Mouse (Mus musculus) MEL (cell line): ENCODE results near the gene Cebpg. TPM values are rescaled to one million over a fixed set of nuclear protein-coding genes. Genes with fewer than 3 reads are reported as not detected.

Source experiments
- DNase-seq: peaks from one replicate; pipeline ENCODE4 v3.0.0; 2011; ENCODE audit warnings: low read depth, low spot score
- H3K27ac ChIP-seq: 2 replicates; pipeline ENCODE4 v1.5.1; 2012; ENCODE audit warnings: low read depth, mild to moderate bottlenecking, control low read depth, low read length, moderate library complexity; ENCODE audit not compliant: control insufficient read depth
- H3K27me3 ChIP-seq, 2 experiments: fragments of 150-350 bp in 1 of 2; sonication (generic) in 1 of 2; 2 replicates each; pipeline ENCODE4 v1.6.1; 2012; ENCODE audit warnings: low read length in 2 of 2, mild to moderate bottlenecking in 2 of 2, improper control_type of control experiment in 1 of 2, moderate library complexity in 1 of 2; ENCODE audit not compliant: insufficient read depth in 2 of 2, control insufficient read depth in 1 of 2
- H3K36me3 ChIP-seq, 2 experiments: 2 replicates each; pipeline ENCODE4 v1.6.1; 2012 to 2014; ENCODE audit warnings: low read length in 2 of 2, improper control_type of control experiment in 1 of 2, inconsistent platforms in 1 of 2, mild to moderate bottlenecking in 1 of 2; ENCODE audit not compliant: insufficient read depth in 2 of 2, control insufficient read depth in 1 of 2
- H3K4me1 ChIP-seq, 2 experiments: fragments of 150-350 bp in 1 of 2; sonication (generic) in 1 of 2; 2 replicates each; pipeline ENCODE4 v1.6.1; 2012; ENCODE audit warnings: low read length in 2 of 2, improper control_type of control experiment in 1 of 2, mild to moderate bottlenecking in 1 of 2; ENCODE audit not compliant: insufficient read depth in 2 of 2, control insufficient read depth in 1 of 2
- H3K4me3 ChIP-seq, 2 experiments: fragments of 150-350 bp in 1 of 2; sonication (generic) in 1 of 2; 2 replicates each; pipeline ENCODE4 v1.5.1; 2012; ENCODE audit warnings: low read depth in 2 of 2, low read length in 2 of 2, mild to moderate bottlenecking in 2 of 2, moderate library complexity in 2 of 2, control low read depth in 1 of 2, improper control_type of control experiment in 1 of 2; ENCODE audit not compliant: control insufficient read depth in 1 of 2, insufficient read depth in 1 of 2
- H3K79me2 ChIP-seq: 2 replicates; pipeline ENCODE4 v1.6.1; 2012; ENCODE audit warnings: mild to moderate bottlenecking, low read length, moderate library complexity; ENCODE audit not compliant: control insufficient read depth, poor library complexity, insufficient read depth
- H3K9ac ChIP-seq: 2 replicates; pipeline ENCODE4 v1.6.1; 2012; ENCODE audit warnings: low read depth, mild to moderate bottlenecking, control low read depth, low read length, moderate library complexity; ENCODE audit not compliant: control insufficient read depth, poor library complexity, severe bottlenecking
- H3K9me3 ChIP-seq: fragments of 150-350 bp; sonication (generic); replicated peaks from 2 replicates; pipeline ENCODE4 v1.6.1; 2012; ENCODE audit warnings: mild to moderate bottlenecking, low read length, improper control_type of control experiment, moderate library complexity; ENCODE audit not compliant: insufficient read depth
- CHD2 ChIP-seq: IDR thresholded peaks from 2 replicates; pipeline ENCODE4 v1.6.1; 2011; ENCODE audit warnings: low read length, improper control_type of control experiment
- GABPA ChIP-seq: IDR thresholded peaks from 2 replicates; pipeline ENCODE4 v1.6.1; 2012; ENCODE audit warnings: low read depth, mild to moderate bottlenecking, inconsistent platforms, low read length, improper control_type of control experiment, moderate library complexity
- MAX ChIP-seq: IDR thresholded peaks from 2 replicates; pipeline ENCODE4 v1.6.1; 2011; ENCODE audit warnings: low read length, improper control_type of control experiment
- MXI1 ChIP-seq: IDR thresholded peaks from 2 replicates; pipeline ENCODE4 v1.6.1; 2011; ENCODE audit warnings: mild to moderate bottlenecking, low read depth, low read length, improper control_type of control experiment
- NRF1 ChIP-seq: IDR thresholded peaks from 2 replicates; pipeline ENCODE4 v1.6.1; 2014; ENCODE audit warnings: low read depth, mild to moderate bottlenecking, inconsistent platforms, low read length, improper control_type of control experiment, moderate library complexity; ENCODE audit not compliant: poor library complexity, insufficient read depth, severe bottlenecking
- POLR2AphosphoS5 ChIP-seq: IDR thresholded peaks from 2 replicates; pipeline ENCODE4 v1.6.1; 2012; ENCODE audit warnings: low read depth, borderline replicate concordance, mild to moderate bottlenecking, inconsistent platforms, low read length, moderate library complexity, mixed read lengths
- SMC3 ChIP-seq: IDR thresholded peaks from 2 replicates; pipeline ENCODE4 v1.6.1; 2011; ENCODE audit warnings: low read depth, low read length, improper control_type of control experiment
- UBTF ChIP-seq: IDR thresholded peaks from 2 replicates; pipeline ENCODE4 v1.6.1; 2012; ENCODE audit warnings: low read depth, mild to moderate bottlenecking, inconsistent platforms, low read length, improper control_type of control experiment, moderate library complexity, borderline replicate concordance; ENCODE audit not compliant: insufficient read depth
- ZKSCAN1 ChIP-seq: IDR thresholded peaks from 2 replicates; pipeline ENCODE4 v1.6.1; 2012; ENCODE audit warnings: low read depth, mild to moderate bottlenecking, inconsistent platforms, low read length, improper control_type of control experiment, moderate library complexity
- ZNF384 ChIP-seq: IDR thresholded peaks from 2 replicates; pipeline ENCODE4 v1.6.1; 2012; ENCODE audit warnings: low read depth, mild to moderate bottlenecking, inconsistent platforms, low read length, improper control_type of control experiment
- polyA plus RNA-seq, 2 experiments: library from polyadenylated mRNA; stranded (reverse) in 1 of 2; unstranded in 1 of 2; fragments of >175 nt in 1 of 2; fragments of >200 nt in 1 of 2; gene quantifications; 2 replicates each; pipeline versions ENCODE4 v1.2.1 to v1.2.4; 2012; ENCODE audit warnings: low replicate concordance in 2 of 2, low read depth in 1 of 2; ENCODE audit not compliant: insufficient read length in 2 of 2, insufficient read depth in 1 of 2, missing spikeins in 1 of 2
- total RNA-seq: library from RNA; depleted of rRNA; stranded (reverse); fragments of 300-350 nt; gene quantifications from 2 replicates; pipeline ENCODE4 v1.2.3, GENCODE M21; 2012

The Cebpg gene
- total and polyA plus RNA-seq, 3 experiments = 17.3 to 20.7 TPM; not detected in 1

DNA sequence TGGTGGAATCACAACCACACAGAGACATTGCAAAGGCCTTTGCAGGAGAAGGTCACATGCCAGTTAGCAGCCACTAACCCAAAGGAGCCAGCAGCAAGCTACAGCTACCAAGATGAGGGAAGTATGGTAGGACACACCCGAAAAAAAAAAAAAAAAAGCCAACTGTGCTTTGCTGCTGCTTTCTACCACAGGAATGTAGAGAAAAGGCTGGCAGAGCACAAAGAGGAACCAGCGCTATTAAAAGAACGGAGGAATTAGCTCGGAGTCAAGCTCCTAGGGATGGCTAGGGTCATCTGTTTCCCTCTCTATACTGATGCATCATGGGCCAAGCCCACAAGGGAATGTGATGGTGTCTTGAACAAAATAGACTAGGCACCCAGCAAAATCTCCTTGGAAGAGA lies 42.4 kb upstream of the Cebpg start:
- H3K4me1 ChIP-seq = no peaks in the 10 kb centered on the region
- TF ChIP-seq SMC3 (no peak), POLR2AphosphoS5 (no peak), CHD2 (no peak), ZKSCAN1 (no peak), ZNF384 (peak; percentile 77)
- no peaks in the 10 kb centered on the region for H3K9me3 ChIP-seq
- no peaks in the 10 kb centered on the region for H3K36me3 ChIP-seq
- H3K27ac ChIP-seq = no peak overlapping the region
- no peaks in the 10 kb centered on the region for H3K27me3 ChIP-seq
- DNase-seq = no peak
- no peak overlapping the region for H3K4me3 ChIP-seq
- no peak overlapping the region for H3K9ac ChIP-seq
- no peaks in the 10 kb centered on the region for H3K79me2 ChIP-seq

DNA sequence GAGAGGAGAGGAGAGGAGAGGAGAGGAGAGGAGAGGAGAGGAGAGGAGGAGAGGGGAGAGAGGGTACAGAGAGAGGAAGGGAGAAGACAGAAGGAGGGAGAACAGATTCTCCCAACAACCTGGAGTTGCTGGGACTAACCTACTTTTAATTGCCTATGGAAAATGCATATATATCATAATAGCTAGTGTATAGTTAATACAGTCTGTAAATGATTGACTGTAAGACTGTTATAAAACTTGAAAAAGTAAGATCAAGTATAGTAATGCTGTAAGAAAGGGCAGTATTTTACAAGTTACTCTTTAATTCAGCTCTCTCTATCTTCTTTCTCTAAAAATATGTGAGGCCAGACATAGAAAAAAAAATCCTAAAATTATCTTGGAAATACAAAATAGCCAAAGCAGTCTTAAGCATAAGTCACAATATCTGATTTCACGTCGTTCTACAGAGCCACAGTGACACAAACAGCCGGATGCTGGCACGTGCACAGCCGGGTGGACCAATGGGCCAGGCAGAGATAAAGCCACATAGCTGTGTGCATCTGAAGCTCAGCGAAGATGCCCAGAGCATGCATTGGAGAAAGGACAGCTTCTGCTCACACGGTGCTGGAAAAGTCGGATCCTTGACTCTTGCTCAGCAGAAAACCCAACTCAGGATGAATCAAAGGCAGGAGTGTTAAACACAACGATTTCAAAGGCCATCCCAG lies 38.8 kb upstream of the Cebpg start:
- Histone ChIP-seq H3K79me2 (no peaks in the 10 kb centered on the region), H3K9ac (no peak overlapping the region), H3K36me3 (peaks cover 0 to 6% of the 10 kb centered on the region in 2 experiments; a peak in 1 of 4 replicates), H3K27me3 (no peaks in the 10 kb centered on the region), H3K9me3 (no peaks in the 10 kb centered on the region), H3K4me3 (no peak overlapping the region), H3K27ac (no peak overlapping the region), H3K4me1 (peaks cover 0 to 6% of the 10 kb centered on the region in 2 experiments; a peak in 1 of 4 replicates)
- DNase-seq = no peak
- TF ChIP-seq UBTF = no peak

DNA sequence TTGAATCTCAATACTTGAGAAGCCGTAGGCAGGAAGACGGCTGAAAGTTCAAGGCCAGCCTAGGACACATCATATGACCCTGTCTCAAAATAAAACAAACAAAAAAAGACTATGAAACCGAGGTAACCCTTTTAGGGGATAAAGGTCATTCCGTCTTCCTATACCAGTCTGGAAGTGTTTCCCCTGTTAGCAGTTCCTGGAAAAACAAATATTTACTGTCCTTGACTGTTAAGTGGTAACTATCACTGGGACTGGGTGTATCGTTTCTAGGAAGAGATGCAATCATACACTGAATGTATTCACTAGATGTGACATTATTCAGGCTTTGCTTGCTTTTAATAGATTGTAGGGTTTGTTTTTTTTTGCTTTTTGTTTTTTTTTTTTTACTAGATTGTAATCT lies 34.2 kb upstream of the Cebpg start:
- Histone ChIP-seq H3K27ac (no peak overlapping the region), H3K9me3 (no peaks in the 10 kb centered on the region), H3K4me1 (peaks cover 0 to 6% of the 10 kb centered on the region in 2 experiments; a peak in 1 of 4 replicates), H3K79me2 (no peaks in the 10 kb centered on the region), H3K4me3 (no peak overlapping the region), H3K36me3 (peaks cover 0 to 6% of the 10 kb centered on the region in 2 experiments; a peak in 1 of 4 replicates), H3K27me3 (peaks cover 0 to 1% of the 10 kb centered on the region in 2 experiments; a peak in 1 of 4 replicates), H3K9ac (no peak overlapping the region)
- TF ChIP-seq MXI1 (no peak), MAX (no peak), GABPA (no peak), NRF1 (no peak)
- DNase-seq = no peak
